Mouse (Mus musculus) T-helper 2 cell (primary cell): ENCODE measurements around the gene Gm20823.
"Not testable (repeated sequence)": the region's sequence is repeated elsewhere in the genome, so short reads cannot be mapped to it uniquely, and the experiment has no call there.

Source experiments
- in situ Hi-C: fragments of 300-600 bp; cut with MboI, MseI; formaldehyde crosslinking; loops from one replicate; pipeline ENCODE4 v1.15.1; 2025; ENCODE audit warnings: high pct_unique_total_duplicates

Gm20823 gene

GRCm38 (mm10) chrY:62464745-62465144 lies at the start of gene Gm20823:
Gm20823 (minus strand) TSS chrY:62464845.
- in situ Hi-C loops: not testable (repeated sequence)
